Mouse (Mus musculus): ENCODE measurements around the gene She.
A peak's percentile ranks its signal among the peaks of the same experiment; 100 is the strongest.

Gene She

DNA sequence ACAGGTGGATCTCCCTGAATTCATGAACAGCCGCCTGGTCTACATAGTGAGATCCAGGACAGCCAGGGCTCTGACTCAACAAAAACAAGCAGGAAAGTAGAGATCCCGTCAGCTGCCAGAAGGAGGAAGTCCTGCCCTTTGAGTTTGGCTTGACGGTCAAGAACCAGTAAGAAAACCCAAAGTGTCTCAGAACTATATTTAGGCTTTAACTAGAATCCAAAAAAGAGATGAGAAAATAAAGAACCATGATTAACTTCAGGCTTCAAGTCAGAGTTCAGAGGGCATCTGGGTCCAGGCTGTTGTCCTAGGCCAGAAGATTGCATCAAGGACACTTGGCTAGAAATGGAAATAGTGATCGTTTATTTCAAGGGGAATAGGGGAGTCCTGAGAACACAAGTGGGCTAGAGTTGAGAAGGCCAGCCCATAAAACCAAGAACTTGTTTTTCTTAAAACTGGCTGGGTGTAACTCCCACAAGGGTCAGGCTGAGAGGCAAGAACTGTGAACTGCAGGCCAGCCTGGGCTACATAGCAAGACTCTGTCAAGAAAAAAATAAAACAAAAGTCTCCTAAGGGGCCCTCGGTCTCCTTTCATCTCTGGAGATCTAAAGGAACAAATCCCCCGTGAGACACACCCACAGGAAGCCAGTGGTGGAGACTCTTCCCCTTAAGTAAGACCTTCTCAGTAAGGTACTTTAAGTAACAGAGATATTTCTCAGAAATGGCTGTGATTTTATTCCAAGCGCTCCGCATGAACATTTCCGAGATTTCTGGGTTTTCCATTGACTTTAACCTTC lies 32.7 kb downstream of the She start:
- DNase-seq (ENCODE audit: low spot score) = peak; percentile 86

DNA sequence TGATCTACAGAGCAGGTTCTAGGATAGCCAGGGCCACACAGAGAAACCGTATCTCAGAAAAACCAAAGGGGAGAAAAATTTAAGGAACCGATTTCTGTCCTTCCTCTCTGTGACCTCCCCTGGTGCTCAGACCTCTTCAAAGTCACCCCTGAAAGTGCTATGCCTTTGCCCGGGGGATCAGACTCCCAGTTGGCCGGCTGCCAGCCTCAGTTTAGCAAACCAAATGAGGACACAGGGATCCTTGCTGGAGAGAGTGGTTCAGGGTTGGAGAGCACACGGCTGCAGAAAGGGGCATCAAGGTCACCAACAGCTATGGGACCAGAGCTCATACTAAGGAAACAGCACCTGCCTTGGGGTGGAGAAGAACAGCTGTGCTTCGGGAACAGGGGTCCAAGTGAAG lies 33.9 kb downstream of the She start:
- DNase-seq (ENCODE audit: low spot score) = no peak

DNA sequence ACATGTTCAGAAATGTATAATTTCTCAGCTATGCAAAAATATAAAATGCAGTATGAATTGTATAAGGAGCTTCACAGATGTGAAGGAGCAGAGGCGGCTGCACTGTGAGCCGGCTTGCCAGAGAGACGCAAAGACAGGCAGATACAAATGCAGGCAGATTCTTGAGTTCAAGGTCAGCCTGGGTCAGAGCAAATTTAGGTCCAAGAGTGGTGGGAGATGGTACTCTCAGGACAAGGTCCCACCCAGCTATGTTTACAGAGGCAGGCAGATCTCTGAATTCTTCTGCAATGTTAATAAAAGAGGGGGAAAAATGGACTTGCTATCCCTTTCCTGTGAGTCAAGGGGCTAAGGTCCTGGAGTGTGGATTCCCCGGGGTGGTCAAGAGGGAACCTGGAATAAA lies 34.6 kb downstream of the She start:
- DNase-seq (ENCODE audit: low spot score) = no peak

DNA sequence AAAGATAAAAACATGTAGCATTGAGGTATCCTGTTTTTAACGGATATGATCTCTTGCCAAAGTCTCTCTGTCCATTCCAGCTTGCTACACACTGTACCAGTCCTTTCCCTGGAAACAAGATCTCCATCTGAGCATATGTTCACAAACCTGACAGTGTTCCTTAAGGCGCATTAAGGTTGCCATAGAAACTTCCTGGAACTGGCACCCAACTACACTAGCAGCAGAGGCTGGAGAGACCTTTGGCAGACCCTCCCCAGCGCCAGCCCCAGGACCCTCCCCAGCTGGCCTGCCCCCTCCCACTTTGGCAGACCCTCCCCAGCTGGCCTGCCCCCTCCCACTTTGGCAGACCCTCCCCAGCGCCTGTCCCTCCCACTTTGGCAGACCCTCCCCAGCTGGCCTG lies 36.5 kb downstream of the She start:
- no peak for DNase-seq (ENCODE audit: low spot score)

DNA sequence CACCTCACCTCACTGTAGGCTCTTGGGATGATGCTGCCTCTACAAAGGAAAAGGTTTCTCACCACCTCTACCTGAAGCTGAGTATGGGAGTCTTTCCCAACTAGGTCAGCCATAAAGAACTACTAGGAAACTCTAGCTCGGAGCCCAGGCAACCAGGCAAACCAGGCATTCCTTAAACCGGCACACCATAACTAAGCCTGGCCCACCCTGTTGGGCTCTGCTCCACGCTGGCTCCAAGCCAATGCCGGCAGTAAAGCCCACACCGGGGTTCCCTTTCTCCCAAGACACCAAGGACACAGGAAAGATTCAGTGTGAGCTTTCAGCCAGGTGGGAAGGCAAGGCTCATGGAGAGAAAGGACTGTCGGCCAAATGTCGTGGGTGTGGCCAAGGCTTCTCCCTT lies 37.2 kb downstream of the She start:
- DNase-seq (ENCODE audit: low spot score) = no peak

DNA sequence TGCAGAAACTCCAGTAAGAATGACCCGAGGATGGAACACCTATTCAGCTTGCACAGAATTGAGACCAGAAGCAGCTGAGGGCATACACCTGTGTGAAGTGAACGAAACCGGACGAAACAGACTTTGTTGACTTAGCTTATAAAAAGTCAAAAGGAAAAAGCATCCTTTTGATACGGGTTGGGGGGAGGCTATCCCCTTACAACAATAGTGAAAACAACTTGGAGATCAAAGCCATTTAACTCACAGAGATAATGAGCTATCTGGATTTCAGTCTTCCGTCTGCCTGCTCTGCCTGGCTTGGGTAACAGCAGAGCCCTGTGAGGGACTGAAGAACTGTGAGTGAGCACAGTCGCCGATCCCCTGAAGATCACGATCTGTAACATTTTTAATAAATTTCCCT lies 37.8 kb downstream of the She start:
- DNase-seq (ENCODE audit: low spot score) = peak; percentile 53

DNA sequence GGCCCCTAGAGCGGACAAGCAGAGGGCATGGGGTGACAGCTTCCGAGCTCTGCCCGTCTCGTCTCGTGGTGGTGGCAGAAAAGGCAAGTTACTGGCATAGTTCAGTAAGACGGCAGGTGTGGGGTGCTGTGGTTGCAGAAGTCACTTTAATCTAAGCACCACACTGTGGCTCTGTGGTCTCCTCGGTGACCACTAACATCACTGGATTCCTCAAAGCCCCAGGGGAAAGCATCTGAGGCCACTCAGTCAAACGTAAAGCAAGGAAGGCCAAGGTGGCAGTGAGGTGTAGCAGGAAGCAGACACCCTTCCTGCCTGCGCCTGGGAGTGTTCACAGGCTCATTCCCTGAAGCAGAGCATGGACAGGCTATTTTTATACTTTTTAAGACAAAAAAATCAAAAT lies 38.4 kb downstream of the She start:
- peak; percentile 86 for DNase-seq (ENCODE audit: low spot score)

DNA sequence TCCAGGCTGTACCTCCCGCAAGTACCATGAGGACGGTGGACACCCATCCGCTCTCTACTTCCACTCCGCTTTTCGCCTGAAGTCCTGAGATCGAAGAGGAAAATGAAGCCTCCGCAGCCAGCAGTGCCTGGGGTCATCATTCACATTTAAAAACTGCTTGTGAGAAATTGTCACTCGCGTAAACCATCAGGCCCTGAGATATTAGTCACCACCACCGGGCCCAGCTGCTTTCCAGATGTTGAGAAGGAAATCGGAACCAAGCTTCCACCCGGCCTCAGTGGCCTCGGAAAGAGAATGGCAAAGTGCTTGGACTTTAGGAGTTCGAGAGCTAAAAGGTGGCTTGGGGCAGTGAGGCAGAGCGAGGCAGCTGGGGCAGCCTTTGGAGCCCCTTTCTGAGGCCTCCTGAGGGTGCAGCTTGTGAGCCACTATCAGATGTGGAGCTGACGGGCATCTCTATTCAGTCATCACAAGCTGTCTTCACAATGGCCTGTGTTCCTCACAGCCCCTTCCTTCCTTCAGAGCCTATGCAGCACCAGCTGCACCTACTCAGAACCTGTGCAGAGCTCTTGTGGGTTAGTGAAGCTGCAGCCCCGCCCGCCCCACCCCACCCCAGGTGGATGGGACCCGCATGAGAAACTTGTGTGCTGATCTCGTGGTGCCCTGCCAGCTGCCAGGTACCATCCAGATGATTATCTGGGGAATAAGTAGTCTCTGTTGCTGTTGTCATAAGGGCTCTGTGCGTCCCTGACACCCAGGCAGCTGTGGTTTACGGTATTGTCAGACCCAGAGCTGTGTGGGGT lies 39.5 kb downstream of the She start:
- peak; percentile 52 for DNase-seq (ENCODE audit: low spot score)

DNA sequence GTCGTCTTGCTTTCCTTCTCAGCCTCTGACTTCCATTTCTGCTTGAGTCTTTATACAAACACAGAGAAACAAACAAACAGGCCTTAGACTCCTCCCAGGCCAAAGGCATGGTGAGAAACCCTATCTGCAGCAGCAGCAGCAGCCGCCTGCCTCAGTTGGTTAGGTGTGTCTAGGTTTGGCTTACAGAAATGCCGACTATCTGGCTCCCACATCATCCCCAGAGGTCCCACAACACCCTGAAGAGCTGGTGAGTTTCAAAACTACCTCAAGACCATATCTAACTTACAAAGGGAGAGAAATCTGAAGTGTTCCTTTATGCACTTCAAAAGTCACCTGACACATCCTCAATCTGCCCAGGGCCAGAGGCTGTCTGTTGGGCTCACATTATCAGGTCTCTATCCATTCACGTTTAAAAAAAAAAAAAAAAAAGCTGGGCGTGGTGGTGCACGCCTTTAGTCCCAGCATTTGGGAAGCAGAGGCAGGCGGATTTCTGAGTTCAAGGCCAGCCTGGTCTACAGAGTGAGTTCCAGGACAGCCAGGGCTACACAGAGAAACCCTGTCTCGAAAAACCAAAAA lies 40.3 kb downstream of the She start:
- no peak for DNase-seq (ENCODE audit: low spot score)

DNA sequence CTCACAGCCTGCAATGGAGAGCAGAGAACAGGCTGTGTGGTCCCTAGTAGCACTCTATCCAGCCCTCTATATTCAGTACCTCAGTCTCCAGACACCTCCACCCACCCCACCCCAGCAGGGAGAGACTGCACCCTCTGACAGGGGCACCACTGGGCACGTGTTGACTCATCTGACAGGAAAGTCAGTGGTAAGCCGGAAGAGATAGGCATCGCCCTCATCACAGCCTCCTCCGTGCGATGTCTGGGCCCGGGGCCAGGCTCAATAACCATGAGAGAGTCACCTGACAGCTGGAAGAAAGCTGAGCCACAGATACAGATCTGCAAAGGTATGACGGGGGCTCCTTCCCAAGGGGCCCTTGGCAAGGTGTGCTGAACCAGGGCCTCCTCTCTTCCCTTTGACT lies 41.0 kb downstream of the She start:
- DNase-seq (ENCODE audit: low spot score) = peak; percentile 96

DNA sequence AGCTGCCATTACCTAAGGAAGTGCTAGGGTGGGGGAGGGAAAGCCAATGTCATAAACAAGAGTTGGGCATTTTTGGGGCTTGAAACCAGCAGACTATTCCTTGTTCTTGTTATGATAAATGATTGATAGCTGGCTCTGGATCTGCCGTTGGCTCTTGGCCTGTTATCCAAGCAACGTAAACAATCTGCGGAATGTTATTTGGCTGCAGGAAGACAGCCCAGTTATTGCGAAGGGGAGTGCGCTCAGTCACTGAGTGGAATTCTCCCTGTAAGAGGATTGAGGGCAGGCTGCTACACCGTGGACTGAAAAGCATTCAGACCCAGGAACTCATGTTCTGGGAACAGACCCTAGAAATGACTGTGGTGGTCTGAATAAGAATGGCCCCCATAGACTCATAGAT lies 41.5 kb downstream of the She start:
- DNase-seq (ENCODE audit: low spot score) = no peak

DNA sequence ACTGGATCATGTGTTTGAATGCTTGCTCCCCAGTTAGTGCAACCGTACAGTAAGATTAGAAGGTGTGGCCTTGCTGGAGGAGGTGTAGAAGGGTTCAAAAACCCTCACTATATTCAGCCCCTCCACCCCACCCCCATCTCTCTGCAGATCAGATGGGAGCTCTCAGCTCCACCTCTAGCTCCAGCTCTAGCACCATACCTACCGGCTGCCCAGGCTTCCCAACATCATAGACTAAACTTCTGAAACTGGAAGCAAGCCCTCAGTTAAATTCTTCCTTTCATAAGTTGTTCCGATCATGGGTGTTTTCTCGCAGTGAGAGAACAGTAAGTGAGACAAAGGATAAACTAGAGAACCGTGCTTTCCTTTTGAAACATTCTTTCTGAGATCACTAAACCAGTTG lies 42.9 kb downstream of the She start:
- DNase-seq (ENCODE audit: low spot score) = no peak

DNA sequence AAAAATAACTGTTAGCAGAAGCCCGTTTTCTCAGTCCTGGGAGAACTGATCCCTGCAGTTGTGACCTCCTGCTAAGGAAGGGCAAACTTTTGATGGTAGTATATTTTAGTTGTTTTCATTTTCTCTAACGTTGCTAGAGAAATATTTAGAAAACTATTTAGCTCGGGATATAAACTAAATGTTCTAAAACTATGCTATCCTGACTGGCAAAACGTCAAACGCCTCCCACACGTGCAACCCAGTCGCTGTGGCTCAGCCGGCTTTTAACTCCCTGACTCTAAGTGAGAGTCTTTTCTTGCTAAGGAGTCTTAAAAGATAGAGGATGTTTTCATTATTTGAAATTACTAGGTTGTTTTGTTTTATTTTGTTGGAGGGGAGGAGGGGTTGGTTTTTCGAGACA lies 43.9 kb downstream of the She start:
- no peak for DNase-seq (ENCODE audit: low spot score)

DNA sequence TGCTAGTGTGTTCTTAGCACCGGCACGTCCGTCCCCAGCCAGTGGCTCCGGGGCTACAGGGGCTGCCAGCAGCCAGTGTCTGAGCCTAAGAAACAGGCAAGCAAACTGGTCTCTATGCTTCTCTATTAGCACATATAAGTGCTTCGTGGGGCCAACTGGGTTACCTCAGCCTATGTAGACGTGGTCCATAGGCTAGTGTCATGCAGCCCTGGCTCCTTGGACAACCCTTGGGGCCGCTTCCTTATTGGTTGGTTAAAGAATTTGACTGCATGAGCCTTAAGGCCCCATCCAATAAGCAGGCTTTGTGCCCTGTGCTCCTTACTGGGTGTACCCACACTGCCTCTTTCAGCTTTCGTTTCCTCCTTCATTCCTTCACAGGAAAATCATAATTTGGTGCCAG lies 44.6 kb downstream of the She start:
- no peak for DNase-seq (ENCODE audit: low spot score)

DNA sequence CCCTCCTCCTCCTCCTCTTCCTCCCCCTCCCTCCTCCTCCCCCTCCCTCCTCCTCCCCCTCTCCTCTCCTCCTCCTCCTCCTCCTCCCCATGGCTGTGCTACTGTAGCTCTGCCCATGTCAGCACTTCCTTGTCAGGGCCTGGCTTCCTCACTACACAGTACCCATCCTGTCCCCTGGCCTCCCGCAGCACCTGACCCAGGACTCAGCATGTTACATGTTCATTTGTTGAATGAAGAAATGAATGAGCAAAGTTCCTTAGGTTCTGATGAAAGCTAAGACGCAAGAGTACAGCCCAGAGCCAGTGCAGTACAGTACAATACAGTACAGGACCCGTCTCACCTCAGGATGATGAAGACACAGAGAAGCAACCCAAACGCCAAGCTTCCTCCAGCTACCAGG lies 45.3 kb downstream of the She start:
- no peak for DNase-seq (ENCODE audit: low spot score)

DNA sequence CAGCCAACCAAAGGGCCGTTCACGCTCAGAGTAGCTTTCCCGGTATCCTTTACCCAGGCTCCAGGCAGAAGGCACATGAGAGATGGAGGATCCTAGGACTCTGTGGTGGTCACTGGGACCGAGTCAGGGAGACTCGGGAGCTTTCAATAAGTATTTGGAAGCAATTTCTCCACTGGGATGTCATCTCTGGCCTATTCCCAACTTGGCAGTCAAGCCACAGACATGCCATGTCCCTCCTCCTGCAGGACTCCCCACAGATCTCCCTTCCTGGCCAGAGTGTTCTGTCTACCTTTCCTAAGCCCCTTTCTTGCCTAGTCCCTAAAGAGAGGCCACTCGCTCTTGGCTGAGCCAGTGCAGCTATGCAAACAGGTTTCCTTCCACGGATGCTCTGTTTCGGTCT lies 46.0 kb downstream of the She start:
- DNase-seq (ENCODE audit: low spot score) = no peak

DNA sequence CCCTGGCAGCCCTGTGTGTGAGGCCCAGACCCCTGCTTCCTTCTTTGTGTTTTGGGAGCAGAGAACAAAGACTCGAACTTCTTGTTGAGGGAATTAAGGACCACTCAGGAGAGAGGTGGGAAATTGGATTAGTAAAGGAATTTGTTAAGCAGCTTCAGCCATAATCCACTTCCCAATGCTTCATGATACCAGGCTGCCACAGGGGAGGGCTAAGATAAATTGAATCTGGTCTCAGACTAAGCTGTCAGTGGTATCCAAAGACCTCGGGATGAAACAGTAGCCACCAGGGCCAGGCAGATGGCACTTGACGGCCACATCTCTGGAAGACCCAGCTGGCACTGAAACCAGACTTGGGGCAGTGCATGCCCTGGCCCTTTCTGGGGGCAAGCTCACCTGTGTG lies 47.3 kb downstream of the She start:
- no peak for DNase-seq (ENCODE audit: low spot score)

DNA sequence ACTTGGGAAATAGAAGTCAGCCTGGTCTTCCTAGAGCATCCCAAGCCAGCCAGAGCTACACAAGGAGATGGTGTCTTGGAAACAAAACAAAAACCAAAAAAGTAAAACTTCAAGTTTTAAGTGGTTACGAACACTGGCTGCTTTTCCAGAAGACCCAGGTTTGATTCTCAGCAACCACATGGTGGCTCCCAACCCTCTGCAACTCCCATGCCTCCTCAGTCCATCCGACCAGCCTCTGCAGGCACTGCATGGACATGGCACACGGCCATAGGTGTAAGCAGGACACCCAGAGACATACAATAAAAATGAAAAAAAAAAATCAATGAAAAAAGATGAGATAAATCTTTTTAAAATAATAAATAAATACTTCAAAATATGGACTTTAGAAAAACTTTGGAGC lies 48.2 kb downstream of the She start:
- no peak for DNase-seq (ENCODE audit: low spot score)

DNA sequence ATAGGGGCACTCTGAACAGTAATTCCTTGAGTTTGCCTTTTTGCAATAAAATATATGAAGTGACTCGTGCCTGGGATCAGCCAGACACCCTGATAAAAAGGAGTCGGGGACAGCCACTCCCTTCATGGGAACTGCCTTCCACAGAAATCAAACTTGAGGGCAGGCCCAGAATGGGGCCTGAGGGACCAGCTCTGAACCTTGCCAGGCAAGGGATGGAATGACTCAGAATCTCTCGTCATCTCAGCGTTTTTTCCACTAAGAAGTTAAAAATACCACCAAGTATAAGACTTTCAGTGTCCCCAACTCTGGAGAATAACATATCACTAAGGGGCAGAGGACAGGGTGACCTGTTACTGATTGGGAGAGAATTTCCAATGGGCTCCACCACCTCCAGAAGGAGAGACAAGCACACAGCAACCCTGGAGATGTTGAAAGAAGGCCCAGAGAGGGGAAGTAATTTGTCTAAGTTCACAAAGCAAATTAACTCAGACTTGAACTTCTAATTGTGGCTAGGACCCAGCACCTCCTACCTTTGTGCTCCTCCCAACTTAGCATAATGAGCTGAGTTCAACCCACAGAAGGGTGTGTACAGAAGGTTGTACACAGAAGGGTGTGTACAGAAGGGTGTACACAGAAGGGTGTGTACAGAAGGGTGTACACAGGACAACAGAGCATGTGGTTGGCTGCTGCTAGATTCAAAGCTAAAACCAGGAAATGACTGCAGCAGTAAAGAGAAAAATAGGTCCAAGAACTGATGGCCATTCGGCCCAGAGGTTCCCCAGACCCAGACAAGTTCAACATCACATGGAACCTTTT lies 49.1 kb downstream of the She start:
- DNase-seq (ENCODE audit: low spot score) = no peak

DNA sequence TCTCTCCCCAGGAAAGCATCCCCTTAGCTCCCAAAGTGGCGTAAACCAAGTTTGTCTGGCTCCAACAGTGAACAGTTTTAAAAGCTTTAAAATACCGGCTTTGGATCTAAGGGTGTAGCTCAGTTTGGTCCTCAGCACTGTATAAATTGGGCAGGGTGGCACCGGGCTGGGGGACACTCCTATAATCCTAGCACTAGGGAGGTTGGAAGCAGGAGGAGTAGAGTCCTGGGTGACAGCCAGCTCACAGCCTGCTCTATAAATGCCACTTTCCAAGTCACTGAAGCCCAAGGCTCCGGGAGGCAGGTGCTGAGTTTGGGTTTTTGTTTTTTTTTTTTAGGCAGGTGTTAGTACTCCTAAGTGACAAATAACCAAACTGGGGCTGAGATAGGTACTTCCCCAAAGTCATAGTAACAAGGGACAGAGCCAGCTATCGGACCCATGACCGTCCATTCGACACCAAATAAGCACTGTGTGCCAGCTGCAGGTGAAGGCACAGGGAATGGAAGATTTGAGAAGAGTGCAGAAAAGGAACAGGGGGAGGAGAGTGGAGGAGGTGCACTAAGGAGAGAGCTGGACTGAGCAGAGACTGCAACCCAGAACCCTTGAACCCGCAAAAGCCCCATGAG lies 51.5 kb downstream of the She start:
- no peak for DNase-seq (ENCODE audit: low spot score)

DNA sequence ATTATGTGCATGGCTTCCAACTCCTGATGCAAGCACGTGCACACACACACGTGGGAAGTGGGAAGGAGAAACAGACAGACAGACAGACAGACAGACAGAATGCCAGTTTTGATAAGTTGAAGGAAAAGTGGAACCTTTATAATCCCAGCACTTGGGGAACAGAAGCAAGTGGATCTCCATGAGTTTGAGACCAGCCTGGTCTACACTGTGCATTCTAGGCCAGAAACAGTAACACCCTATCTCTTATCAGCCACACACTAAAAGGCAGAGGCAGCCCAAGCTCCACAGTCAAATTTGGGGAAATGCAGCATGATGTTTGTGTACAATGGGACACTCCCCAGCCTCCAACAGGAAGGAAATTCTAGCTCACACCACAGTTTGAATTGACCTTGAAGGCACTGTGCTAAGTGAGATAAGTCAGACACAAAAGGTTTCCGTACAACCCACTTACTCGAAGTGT lies 52.4 kb downstream of the She start:
- no peak for DNase-seq (ENCODE audit: low spot score)

DNA sequence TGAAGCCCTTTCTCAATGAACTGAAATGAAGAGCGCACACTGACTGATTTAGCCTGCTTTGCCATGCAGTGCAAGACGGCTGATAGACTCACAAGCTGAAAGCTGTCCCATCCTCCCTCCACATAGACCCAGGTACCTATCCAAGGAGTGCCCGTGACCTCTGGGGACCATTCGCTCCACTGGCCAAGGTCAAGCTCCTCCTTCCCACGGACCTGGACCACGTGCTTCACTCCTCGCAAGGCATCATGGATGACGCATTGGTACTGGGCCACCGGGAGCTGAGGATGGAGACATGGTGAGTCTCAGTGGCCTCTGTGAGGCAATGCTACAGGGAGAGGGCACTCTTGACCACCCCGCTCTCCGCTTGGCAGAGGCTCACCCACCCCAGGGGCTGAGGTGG lies 54.6 kb downstream of the She start:
- DNase-seq (ENCODE audit: low spot score) = no peak
